In genomic region chr1:67386877-67387276, GRCm38 (mm10) we compare ENCODE assay signal across 28 mouse cellular contexts.
"Had no signal": no experiment of that assay in that cellular context is flagged by ENCODE, and none has a peak within 500 bp of the region (broad histone marks: within the 10 kb centered on the region; RNA-seq: fewer than 3 reads in every experiment).

No protein-coding gene starts in this region.

- H3K27ac ChIP-seq: heart, embryonic 10.5 days; hindbrain, embryonic 10.5 days; hindbrain, embryonic 12.5 days; hindbrain, embryonic 14.5 days; intestine, embryonic 15.5 days; layer of hippocampus, adult 2 months; left cerebral cortex, adult 2 months; limb, embryonic 10.5 days; limb, embryonic 12.5 days; liver, embryonic 13.5 days; liver, embryonic 15.5 days had no signal

- DNase-seq: gastrocnemius, postnatal 10 days; gastrocnemius, postnatal 25 days; heart, adult 18-20 months; heart, postnatal 10 days; heart, postnatal 4 days; kidney, adult 18-20 months; kidney, adult 8-10 months; kidney, postnatal 10 days; kidney, postnatal 25 days; kidney, postnatal 4 days; liver; liver, embryonic 13.5 days; liver, postnatal 0 days had no signal

- H3K4me3 ChIP-seq: heart, embryonic 10.5 days; heart, embryonic 12.5 days; hindbrain, embryonic 10.5 days; hindbrain, embryonic 12.5 days; intestine, embryonic 15.5 days; layer of hippocampus, adult 2 months; left cerebral cortex, adult 2 months; limb, embryonic 10.5 days; limb, embryonic 12.5 days; liver, embryonic 13.5 days; liver, embryonic 15.5 days had no signal

- H3K9ac ChIP-seq: heart, embryonic 12.5 days; hindbrain, embryonic 12.5 days; hindbrain, embryonic 14.5 days; intestine, embryonic 15.5 days; limb, embryonic 12.5 days; liver, embryonic 13.5 days; liver, embryonic 15.5 days; liver, postnatal 0 days had no signal

- H3K27me3 ChIP-seq: heart, embryonic 12.5 days; hindbrain, embryonic 12.5 days; intestine, embryonic 15.5 days; limb, embryonic 12.5 days; liver, embryonic 13.5 days; liver, embryonic 15.5 days had no signal

- H3K9me3 ChIP-seq: heart, embryonic 10.5 days; heart, embryonic 12.5 days; hindbrain, embryonic 10.5 days; hindbrain, embryonic 12.5 days; intestine, embryonic 15.5 days; limb, embryonic 10.5 days; limb, embryonic 12.5 days; liver, embryonic 13.5 days; liver, embryonic 15.5 days had no signal

- H3K4me2 ChIP-seq: heart, embryonic 12.5 days; hindbrain, embryonic 12.5 days; hindbrain, embryonic 14.5 days; intestine, embryonic 15.5 days; limb, embryonic 12.5 days; liver, embryonic 11.5 days; liver, embryonic 13.5 days; liver, embryonic 15.5 days had no signal

- ATAC-seq: hindbrain, embryonic 16.5 days; inflammation-experienced regulatory T-cells, adult 6 months; intestine, embryonic 15.5 days; intestine, postnatal 0 days; liver, postnatal 0 days had no signal

- H3K4me1 ChIP-seq: heart, embryonic 10.5 days; heart, embryonic 12.5 days; hindbrain, embryonic 10.5 days; hindbrain, embryonic 12.5 days; intestine, embryonic 15.5 days; limb, embryonic 10.5 days; limb, embryonic 12.5 days; liver, embryonic 13.5 days; liver, embryonic 15.5 days had no signal

- H3K36me3 ChIP-seq: heart, embryonic 10.5 days; heart, embryonic 12.5 days; hindbrain, embryonic 10.5 days; hindbrain, embryonic 12.5 days; intestine, embryonic 15.5 days; limb, embryonic 10.5 days; limb, embryonic 12.5 days; liver, embryonic 13.5 days; liver, embryonic 15.5 days had no signal
